Mouse (Mus musculus): ENCODE measurements around the gene Tnfrsf12a. TPM values are rescaled to one million over a fixed set of nuclear protein-coding genes. Genes with fewer than 3 reads are reported as not detected.
A peak's percentile ranks its signal among the peaks of the same experiment; 100 is the strongest.

The Tnfrsf12a gene
- polyA plus RNA-seq, 1 experiment from 2014 or later = 50.9 TPM

GRCm38 (mm10) chr17:23683226-23683625, 6.0 kb upstream of the Tnfrsf12a start:
- H3K36me3 ChIP-seq (ENCODE audit: control insufficient read depth, insufficient read depth) = no peaks in the 10 kb centered on the region
- no peaks in the 10 kb centered on the region for H3K9me3 ChIP-seq (ENCODE audit: control insufficient read depth)
- H3K27me3 ChIP-seq (replicated peaks; ENCODE audit: control insufficient read depth, insufficient read depth, low read length) = peaks cover 28% of the 10 kb centered on the region
- no peak overlapping the region for H3K4me2 ChIP-seq (replicated peaks; ENCODE audit: low read depth)
- ATAC-seq = no peak
- H3K9ac ChIP-seq (ENCODE audit: low read depth, low read length) = no peak overlapping the region
- no peak overlapping the region for H3K4me3 ChIP-seq (ENCODE audit: low read depth, low read length)
- peaks cover 7% of the 10 kb centered on the region; the same call in 1 of the 2 replicates for H3K4me1 ChIP-seq (replicated peaks; ENCODE audit: control insufficient read depth, insufficient read depth, low read length)
- TF ChIP-seq CTCF (IDR thresholded peaks at IDR 0.05; ENCODE audit: low read depth) = no peak
- no peak overlapping the region for H3K27ac ChIP-seq (ENCODE audit: low read depth, low read length)
- WGBS = 44% methylated on average over 15 of the region's 15 CpGs

DNA sequence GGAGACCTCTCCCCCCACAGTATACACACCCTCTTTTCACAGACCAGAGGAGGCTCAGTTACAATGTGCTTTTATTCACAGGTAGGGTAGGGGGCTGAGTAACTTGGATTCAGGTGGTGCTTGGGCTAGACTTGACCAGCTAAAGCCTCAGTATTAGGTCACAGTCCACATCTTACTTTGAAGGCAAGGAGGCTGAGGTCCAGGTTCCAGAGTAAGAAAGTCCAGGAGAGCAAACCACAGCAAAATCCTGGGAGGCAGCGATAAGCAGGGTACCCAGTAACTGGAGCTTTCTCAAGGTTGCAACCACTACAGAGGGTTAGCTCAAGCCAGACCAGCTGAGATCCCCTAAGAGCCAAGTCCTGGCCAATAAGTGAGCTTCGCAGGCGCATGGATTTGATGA, 5.3 kb upstream of the Tnfrsf12a start:
- no peak overlapping the region for H3K4me3 ChIP-seq (ENCODE audit: low read depth, low read length)
- no peak overlapping the region for H3K9ac ChIP-seq (ENCODE audit: low read depth, low read length)
- 71% methylated on average over 3 of the region's 3 CpGs for WGBS
- peaks cover 9% of the 10 kb centered on the region; the same call in 1 of the 2 replicates for H3K4me1 ChIP-seq (replicated peaks; ENCODE audit: control insufficient read depth, insufficient read depth, low read length)
- peak; percentile 9; the same call in 1 of the 2 replicates for ATAC-seq
- no peaks in the 10 kb centered on the region for H3K36me3 ChIP-seq (ENCODE audit: control insufficient read depth, insufficient read depth)
- TF ChIP-seq CTCF (IDR thresholded peaks at IDR 0.05; ENCODE audit: low read depth) = no peak
- no peak overlapping the region for H3K27ac ChIP-seq (ENCODE audit: low read depth, low read length)
- H3K4me2 ChIP-seq (replicated peaks; ENCODE audit: low read depth) = no peak overlapping the region
- H3K9me3 ChIP-seq (ENCODE audit: control insufficient read depth) = no peaks in the 10 kb centered on the region
- H3K27me3 ChIP-seq (replicated peaks; ENCODE audit: control insufficient read depth, insufficient read depth, low read length) = peaks cover 28% of the 10 kb centered on the region

DNA sequence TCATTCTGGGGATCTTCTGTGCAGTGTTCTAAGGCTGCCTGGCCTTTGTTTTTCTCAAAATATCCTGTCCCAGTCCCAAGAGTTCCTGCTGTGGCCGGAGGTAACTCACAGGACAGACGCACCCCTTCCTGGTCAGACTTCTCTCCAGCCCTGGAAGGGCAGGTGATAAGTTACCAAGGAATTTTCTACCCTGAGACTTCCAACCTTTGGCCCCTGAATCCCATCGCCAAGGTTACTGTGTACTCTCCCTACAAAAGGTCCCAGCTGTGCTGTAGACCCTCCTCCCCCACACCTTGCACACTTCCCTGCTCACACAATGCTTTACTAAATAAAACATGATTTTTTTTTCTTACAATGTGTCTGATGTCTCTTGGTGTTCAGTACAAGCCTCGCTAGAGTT, 4.8 kb upstream of the Tnfrsf12a start:
- Histone ChIP-seq H3K36me3 (ENCODE audit: control insufficient read depth, insufficient read depth) (no peaks in the 10 kb centered on the region), H3K9me3 (ENCODE audit: control insufficient read depth) (no peaks in the 10 kb centered on the region), H3K4me1 (replicated peaks; ENCODE audit: control insufficient read depth, insufficient read depth, low read length) (peaks cover 11% of the 10 kb centered on the region; the same call in 1 of the 2 replicates), H3K4me2 (replicated peaks; ENCODE audit: low read depth) (no peak overlapping the region; the same call in 1 of the 2 replicates), H3K27ac (ENCODE audit: low read depth, low read length) (no peak overlapping the region), H3K4me3 (ENCODE audit: low read depth, low read length) (no peak overlapping the region), H3K9ac (ENCODE audit: low read depth, low read length) (no peak overlapping the region), H3K27me3 (replicated peaks; ENCODE audit: control insufficient read depth, insufficient read depth, low read length) (peaks cover 28% of the 10 kb centered on the region)
- WGBS = 33% methylated on average over 4 of the region's 4 CpGs
- ATAC-seq = peak; percentile 32
- no peak for TF ChIP-seq CTCF (IDR thresholded peaks at IDR 0.05; ENCODE audit: low read depth)

DNA sequence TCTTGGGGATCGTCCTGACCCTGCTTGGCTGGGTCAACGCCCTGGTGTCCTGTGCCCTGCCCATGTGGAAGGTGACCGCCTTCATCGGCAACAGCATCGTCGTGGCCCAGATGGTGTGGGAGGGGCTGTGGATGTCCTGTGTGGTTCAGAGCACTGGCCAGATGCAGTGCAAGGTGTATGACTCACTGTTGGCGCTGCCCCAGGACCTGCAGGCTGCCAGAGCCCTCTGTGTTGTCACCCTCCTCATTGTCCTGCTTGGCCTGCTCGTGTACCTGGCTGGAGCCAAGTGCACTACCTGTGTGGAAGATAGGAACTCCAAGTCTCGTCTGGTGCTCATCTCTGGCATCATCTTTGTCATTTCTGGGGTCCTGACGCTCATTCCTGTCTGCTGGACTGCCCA, 3.8 kb upstream of the Tnfrsf12a start:
- Histone ChIP-seq H3K36me3 (ENCODE audit: control insufficient read depth, insufficient read depth) (no peaks in the 10 kb centered on the region), H3K9ac (ENCODE audit: low read depth, low read length) (no peak overlapping the region), H3K4me1 (replicated peaks; ENCODE audit: control insufficient read depth, insufficient read depth, low read length) (peaks cover 19% of the 10 kb centered on the region), H3K9me3 (ENCODE audit: control insufficient read depth) (no peaks in the 10 kb centered on the region), H3K4me3 (ENCODE audit: low read depth, low read length) (no peak overlapping the region), H3K27ac (ENCODE audit: low read depth, low read length) (no peak overlapping the region), H3K4me2 (replicated peaks; ENCODE audit: low read depth) (no peak overlapping the region), H3K27me3 (replicated peaks; ENCODE audit: control insufficient read depth, insufficient read depth, low read length) (peaks cover 28% of the 10 kb centered on the region)
- peak; percentile 21 for ATAC-seq
- TF ChIP-seq CTCF (IDR thresholded peaks at IDR 0.05; ENCODE audit: low read depth) = no peak
- WGBS = 55% methylated on average over 10 of the region's 10 CpGs

DNA sequence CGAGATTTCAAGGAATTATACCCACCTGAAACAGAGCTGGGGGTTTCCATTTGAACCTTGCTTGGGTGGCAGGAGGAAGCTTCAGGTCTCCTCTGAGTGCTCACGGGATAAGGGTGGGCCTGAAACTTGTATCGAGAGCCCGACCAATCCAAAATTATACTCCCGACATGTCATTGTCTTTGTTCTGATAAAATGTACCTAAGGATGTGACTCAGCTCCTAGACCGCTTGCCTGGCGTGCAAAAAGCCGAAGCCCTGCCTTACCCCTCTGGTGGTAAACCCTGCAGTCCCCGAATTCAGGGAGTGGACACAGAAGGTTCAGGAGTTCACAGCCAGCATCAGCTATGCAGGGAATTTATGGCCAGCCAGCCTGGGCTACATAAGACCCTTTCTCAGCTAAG, 3.1 kb upstream of the Tnfrsf12a start:
- H3K9me3 ChIP-seq (ENCODE audit: control insufficient read depth) = no peaks in the 10 kb centered on the region
- H3K4me2 ChIP-seq (replicated peaks; ENCODE audit: low read depth) = no peak overlapping the region
- no peak for ATAC-seq
- peaks cover 28% of the 10 kb centered on the region for H3K27me3 ChIP-seq (replicated peaks; ENCODE audit: control insufficient read depth, insufficient read depth, low read length)
- no peaks in the 10 kb centered on the region for H3K36me3 ChIP-seq (ENCODE audit: control insufficient read depth, insufficient read depth)
- peaks cover 25% of the 10 kb centered on the region for H3K4me1 ChIP-seq (replicated peaks; ENCODE audit: control insufficient read depth, insufficient read depth, low read length)
- 66% methylated on average over 9 of the region's 9 CpGs for WGBS
- H3K4me3 ChIP-seq (ENCODE audit: low read depth, low read length) = no peak overlapping the region
- no peak for TF ChIP-seq CTCF (IDR thresholded peaks at IDR 0.05; ENCODE audit: low read depth)
- no peak overlapping the region for H3K9ac ChIP-seq (ENCODE audit: low read depth, low read length)
- H3K27ac ChIP-seq (ENCODE audit: low read depth, low read length) = no peak overlapping the region

DNA sequence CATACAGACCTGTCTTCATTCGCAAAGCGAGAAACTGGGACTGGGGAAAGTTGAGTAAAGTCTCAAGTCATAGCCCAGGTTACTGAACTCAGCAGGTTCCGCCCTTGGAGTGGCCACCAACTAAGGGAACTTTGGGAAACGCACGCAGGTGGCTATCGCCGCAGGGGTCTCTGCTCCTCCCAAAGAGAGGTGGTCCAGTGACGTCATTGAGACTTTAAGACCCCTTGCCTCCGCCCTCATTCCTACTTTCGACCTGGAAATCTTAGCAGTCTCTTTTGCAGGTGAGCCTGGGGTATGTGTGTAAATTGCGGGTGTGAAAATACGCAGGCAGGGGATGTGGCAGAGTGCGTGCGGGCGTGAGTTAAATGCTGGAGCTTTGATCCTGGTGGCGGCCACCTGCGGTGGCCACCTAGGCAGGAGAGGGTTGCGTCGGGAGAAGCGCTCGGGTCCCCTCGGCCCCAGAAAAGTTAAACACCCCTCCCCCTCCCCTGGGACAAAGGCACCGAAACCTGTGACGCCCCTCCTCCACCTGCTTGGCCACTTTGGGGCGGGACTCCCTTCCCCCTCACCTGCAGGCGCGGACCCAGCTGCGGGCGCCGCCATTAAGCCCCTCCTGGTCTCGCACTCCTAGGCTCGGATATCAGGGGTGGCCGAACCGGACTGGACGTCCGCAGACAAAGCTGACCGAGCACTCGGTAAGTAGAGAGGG, 2.0 kb upstream of the Tnfrsf12a start, which contains the start of gene Cldn6:
Cldn6 (plus strand) TSS at position 123 of the 709 bp plus-strand sequence.
- Histone ChIP-seq H3K4me2 (replicated peaks; ENCODE audit: low read depth) (peak within 1 kb of the TSS; percentile 59), H3K36me3 (ENCODE audit: control insufficient read depth, insufficient read depth) (no peaks in the 10 kb centered on the region), H3K4me3 (ENCODE audit: low read depth, low read length) (peak within 1 kb of the TSS; percentile 26), H3K9ac (ENCODE audit: low read depth, low read length) (no peak within 1 kb of the TSS; the same call in 1 of the 2 replicates), H3K9me3 (ENCODE audit: control insufficient read depth) (no peaks in the 10 kb centered on the region), H3K27ac (ENCODE audit: low read depth, low read length) (no peak within 1 kb of the TSS), H3K27me3 (replicated peaks; ENCODE audit: control insufficient read depth, insufficient read depth, low read length) (peaks cover 28% of the 10 kb centered on the region), H3K4me1 (replicated peaks; ENCODE audit: control insufficient read depth, insufficient read depth, low read length) (peaks cover 31% of the 10 kb centered on the region)
- 5% methylated on average over 38 of the region's 38 CpGs for WGBS
- no peak for TF ChIP-seq CTCF (IDR thresholded peaks at IDR 0.05; ENCODE audit: low read depth)
- no peak for ATAC-seq

Measured in intestine, postnatal 0 days (tissue).